Mouse (Mus musculus) myocyte (in vitro differentiated cells): Measurements from ENCODE around the gene Lgals2. TPM values are rescaled to one million over a fixed set of nuclear protein-coding genes. Genes with fewer than 3 reads are reported as not detected.

Experiments used
- H3K27me3 ChIP-seq: one replicate; pipeline ENCODE4 v1.6.1; 2011; ENCODE audit not compliant: control insufficient read depth, insufficient read depth, insufficient read length
- H3K36me3 ChIP-seq: one replicate; pipeline ENCODE4 v1.6.1; 2011; ENCODE audit not compliant: control insufficient read depth, insufficient read depth
- H3K4me2 ChIP-seq: one replicate; pipeline ENCODE4 v1.6.1; 2011; ENCODE audit warnings: low read depth, control low read depth
- H3K4me3 ChIP-seq: one replicate; pipeline ENCODE4 v1.5.1; 2011; ENCODE audit warnings: mild to moderate bottlenecking, control low read depth, moderate library complexity
- H3K79me2 ChIP-seq: one replicate; pipeline ENCODE4 v1.6.1; 2011; ENCODE audit not compliant: control insufficient read depth, insufficient read depth
- H3ac ChIP-seq: one replicate; pipeline ENCODE4 v1.6.1; 2011; ENCODE audit not compliant: control insufficient read depth, insufficient read length
- CEBPB ChIP-seq: IDR thresholded peaks from 2 replicates; pipeline ENCODE4 v1.6.1; 2011; ENCODE audit warnings: mild to moderate bottlenecking, moderate library complexity; ENCODE audit not compliant: poor library complexity, insufficient read depth, severe bottlenecking
- E2F4 ChIP-seq: IDR thresholded peaks from one replicate; pipeline ENCODE4 v1.6.1; 2011; ENCODE audit warnings: mild to moderate bottlenecking, control low read depth, moderate library complexity; ENCODE audit not compliant: insufficient read depth
- MAX ChIP-seq: IDR thresholded peaks from one replicate; pipeline ENCODE4 v1.6.1; 2011; ENCODE audit warnings: low read depth, mild to moderate bottlenecking, control low read depth
- MYOD1 ChIP-seq, 3 experiments: IDR thresholded peaks; one replicate each; pipeline ENCODE4 v1.6.1; 2011; ENCODE audit warnings: control low read depth in 2 of 3, low read depth in 2 of 3, mild to moderate bottlenecking in 2 of 3, moderate library complexity in 1 of 3; ENCODE audit not compliant: insufficient read length in 2 of 3, control insufficient read depth in 1 of 3
- MYOG ChIP-seq, 3 experiments: IDR thresholded peaks; one replicate each; pipeline ENCODE4 v1.6.1; 2011; ENCODE audit warnings: control low read depth in 2 of 3, low read depth in 2 of 3, mild to moderate bottlenecking in 2 of 3; ENCODE audit not compliant: insufficient read length in 2 of 3, control insufficient read depth in 1 of 3, insufficient read depth in 1 of 3
- POLR2A ChIP-seq: IDR thresholded peaks from one replicate; pipeline ENCODE4 v1.6.1; 2011; ENCODE audit warnings: low read depth, mild to moderate bottlenecking, control low read depth, moderate library complexity; ENCODE audit not compliant: insufficient read length
- POLR2AphosphoS2 ChIP-seq: IDR thresholded peaks from one replicate; pipeline ENCODE4 v1.6.1; 2011; ENCODE audit warnings: low read depth, control low read depth; ENCODE audit not compliant: insufficient read length
- REST ChIP-seq: IDR thresholded peaks from one replicate; pipeline ENCODE4 v1.6.1; 2011; ENCODE audit warnings: mild to moderate bottlenecking, control low read depth, moderate library complexity; ENCODE audit not compliant: insufficient read depth, insufficient read length
- SRF ChIP-seq: IDR thresholded peaks from one replicate; pipeline ENCODE4 v1.6.1; 2011; ENCODE audit warnings: low read depth; ENCODE audit not compliant: control insufficient read depth, insufficient read length
- TCF12 ChIP-seq: IDR thresholded peaks from one replicate; pipeline ENCODE4 v1.6.1; 2011; ENCODE audit warnings: mild to moderate bottlenecking, control low read depth; ENCODE audit not compliant: poor library complexity, insufficient read depth, severe bottlenecking
- TCF3 ChIP-seq: IDR thresholded peaks from one replicate; pipeline ENCODE4 v1.6.1; 2011; ENCODE audit warnings: low read depth, control low read depth; ENCODE audit not compliant: insufficient read length
- USF1 ChIP-seq: IDR thresholded peaks from one replicate; pipeline ENCODE4 v1.6.1; 2011; ENCODE audit warnings: low read depth, mild to moderate bottlenecking, control low read depth, moderate library complexity
- polyA plus RNA-seq: library from polyadenylated mRNA; unstranded; fragments of >200 nt; fragmentation: generic; extraction: Trizol; gene quantifications from one replicate; pipeline ENCODE4 v1.2.1, GENCODE M21; 2012; ENCODE audit warnings: missing spikeins

The Lgals2 gene
- polyA plus RNA-seq, 1 experiment: 2.2 TPM

DNA sequence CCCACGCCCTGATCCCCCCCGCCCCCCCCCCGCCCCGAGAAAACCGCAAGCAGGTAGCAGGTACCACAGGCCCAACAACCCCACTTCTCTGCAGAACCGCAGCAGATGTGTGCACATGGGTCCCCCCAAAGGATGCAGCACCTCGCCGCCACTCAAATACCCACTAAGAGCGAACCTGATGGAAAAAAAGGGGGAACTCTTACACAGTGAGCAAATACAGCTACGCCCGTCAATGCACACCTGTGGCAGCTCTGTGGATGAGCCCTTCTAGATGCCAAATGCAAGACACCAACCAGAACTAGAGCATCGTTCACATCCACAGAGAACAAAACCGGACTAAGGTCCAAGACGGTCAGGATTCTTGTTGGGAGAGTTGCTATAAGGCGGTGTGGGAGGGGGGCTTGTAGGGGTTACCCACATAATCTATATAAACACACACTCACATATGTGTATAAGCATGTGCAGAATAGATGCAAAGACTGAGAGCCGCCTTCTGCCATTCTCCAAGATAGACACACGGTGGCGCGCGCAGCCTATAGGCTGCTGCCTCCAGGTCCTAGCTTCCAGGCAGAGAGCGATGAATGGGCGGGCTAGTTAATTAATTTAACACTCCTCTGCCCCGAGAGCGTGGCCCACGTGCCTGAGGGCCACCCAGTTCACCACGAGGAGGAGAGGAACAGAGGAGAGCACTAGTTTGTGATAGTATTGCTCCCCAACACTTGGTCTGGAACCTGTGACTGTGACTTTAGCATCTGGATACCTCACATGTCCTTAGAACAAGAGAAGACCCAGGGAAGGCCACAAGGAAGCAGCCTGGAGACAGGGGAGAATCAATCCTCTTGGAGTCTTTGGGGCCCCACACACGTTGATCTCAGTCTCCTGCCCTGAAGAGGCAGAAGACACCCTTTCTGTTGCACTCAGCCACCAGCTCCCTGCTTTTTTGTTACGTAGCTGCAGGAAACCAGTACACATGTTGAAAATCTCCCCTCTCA is 28.8 kb downstream of the Lgals2 start:
- TF ChIP-seq USF1: peak; percentile 31
- TF ChIP-seq TCF12: no peak
- TF ChIP-seq POLR2A: no peak
- TF ChIP-seq MAX: no peak
- Histone ChIP-seq H3K36me3 (no peaks in the 10 kb centered on the region), H3K79me2 (no peaks in the 10 kb centered on the region)

DNA sequence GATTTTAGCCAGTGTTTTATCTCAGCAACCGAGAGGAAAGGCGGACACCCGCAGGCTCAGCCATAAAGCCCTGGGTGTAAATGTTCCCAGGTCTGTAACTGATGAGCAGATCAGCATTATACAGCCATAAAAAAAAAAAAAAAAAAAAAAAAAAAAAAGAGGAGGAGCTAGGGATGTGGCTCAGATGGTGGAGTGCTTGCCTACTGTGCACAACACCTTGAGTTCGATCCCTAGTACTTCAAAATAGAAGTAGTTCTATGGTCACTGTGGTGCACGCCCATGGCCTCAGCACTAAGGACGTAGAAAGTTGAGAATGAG is 39.3 kb downstream of the Lgals2 start:
- H3K79me2 ChIP-seq: no peaks in the 10 kb centered on the region
- H3K27me3 ChIP-seq: no peaks in the 10 kb centered on the region
- no peak for TF ChIP-seq CEBPB
- no peak for TF ChIP-seq TCF12
- no peak for TF ChIP-seq E2F4
- no peak for TF ChIP-seq SRF
- TF ChIP-seq POLR2AphosphoS2: no peak
- no peak for TF ChIP-seq MYOG (IDR thresholded peaks at IDR 0.05; ENCODE audit: control insufficient read depth in 1 of 3, insufficient read depth in 1 of 3, insufficient read length in 2 of 3, low read depth in 2 of 3)
- no peak for TF ChIP-seq MYOD1 (IDR thresholded peaks at IDR 0.05; ENCODE audit: control insufficient read depth in 1 of 3, insufficient read length in 2 of 3, low read depth in 2 of 3)
- TF ChIP-seq MAX: no peak
- no peak for TF ChIP-seq POLR2A
- TF ChIP-seq REST: no peak
- TF ChIP-seq TCF3: no peak
- TF ChIP-seq USF1: no peak
- no peak overlapping the region for H3K4me2 ChIP-seq
- no peaks in the 10 kb centered on the region for H3K36me3 ChIP-seq
- no peak overlapping the region for H3K4me3 ChIP-seq
- H3ac ChIP-seq: no peak overlapping the region

More for the DNA sequence above, 28.8 kb downstream of the Lgals2 start:
- peak overlapping the region; percentile 43 for H3K4me2 ChIP-seq
- no peaks in the 10 kb centered on the region for H3K27me3 ChIP-seq
- H3K4me3 ChIP-seq: no peak overlapping the region
- H3ac ChIP-seq: no peak overlapping the region

DNA sequence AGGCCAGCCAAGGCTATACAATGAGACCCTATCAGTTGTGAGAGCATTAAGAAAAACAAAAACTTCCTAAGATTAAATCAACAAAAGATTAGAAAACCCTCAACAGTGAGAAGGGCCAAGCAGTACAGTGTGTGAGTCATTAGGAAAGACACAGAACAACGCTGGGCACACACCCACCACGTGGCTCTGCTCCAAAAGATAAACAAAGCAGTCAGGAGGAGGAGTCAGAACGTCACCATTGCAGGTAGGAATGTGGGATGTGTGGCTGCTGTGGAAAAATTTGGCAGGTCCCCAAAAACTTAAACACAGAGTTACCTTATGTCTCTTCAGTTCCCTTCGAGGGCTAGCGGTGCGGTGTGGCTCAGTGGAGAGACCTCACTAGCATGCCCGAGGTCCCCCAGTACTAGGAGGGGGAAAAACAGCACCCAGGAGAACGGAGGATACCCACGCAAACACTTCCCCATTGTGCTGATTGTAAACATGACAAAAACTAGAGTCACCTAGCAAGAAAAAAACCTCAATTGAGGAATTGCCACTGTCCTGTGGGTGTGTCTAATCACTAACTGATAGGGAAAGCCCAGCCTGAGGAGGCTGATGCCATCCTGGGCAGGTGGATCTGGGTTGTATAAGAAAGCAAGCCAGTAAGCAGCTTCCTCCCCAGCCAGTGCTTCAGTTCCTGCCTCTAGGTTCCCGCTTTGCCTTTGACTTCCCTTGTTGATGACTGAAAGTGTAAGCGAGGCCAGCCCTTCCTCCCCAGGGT is 39.8 kb downstream of the Lgals2 start:
- H3K27me3 ChIP-seq: no peaks in the 10 kb centered on the region
- no peaks in the 10 kb centered on the region for H3K79me2 ChIP-seq
- H3K36me3 ChIP-seq: no peaks in the 10 kb centered on the region
- no peak overlapping the region for H3K4me2 ChIP-seq
- H3ac ChIP-seq: no peak overlapping the region
- TF ChIP-seq REST (no peak), POLR2A (no peak), CEBPB (no peak), MAX (no peak), USF1 (no peak), TCF12 (no peak), E2F4 (no peak), SRF (no peak), MYOG (IDR thresholded peaks at IDR 0.05; ENCODE audit: control insufficient read depth in 1 of 3, insufficient read depth in 1 of 3, insufficient read length in 2 of 3, low read depth in 2 of 3) (no peak), MYOD1 (IDR thresholded peaks at IDR 0.05; ENCODE audit: control insufficient read depth in 1 of 3, insufficient read length in 2 of 3, low read depth in 2 of 3) (no peak), TCF3 (no peak), POLR2AphosphoS2 (no peak)
- no peak overlapping the region for H3K4me3 ChIP-seq

DNA sequence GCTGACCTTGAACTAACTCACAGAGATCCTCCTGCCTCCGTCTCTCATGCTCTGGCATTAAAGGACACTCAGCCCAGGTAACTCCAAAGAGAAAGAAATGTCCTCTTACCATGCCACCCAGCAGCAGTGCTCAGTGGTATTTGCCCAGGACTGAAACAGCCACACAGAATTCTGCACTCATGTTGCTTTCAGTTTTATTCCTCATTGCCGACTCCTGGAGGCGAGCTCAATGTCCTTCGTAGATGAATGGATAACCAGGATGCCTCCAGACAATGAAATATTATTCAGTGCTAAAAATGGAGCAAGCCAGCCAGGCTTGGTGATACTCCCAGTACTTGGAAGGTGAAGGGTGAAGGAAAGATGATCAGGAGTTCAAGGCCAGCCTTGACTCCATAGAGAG is 41.7 kb downstream of the Lgals2 start:
- no peaks in the 10 kb centered on the region for H3K27me3 ChIP-seq
- TF ChIP-seq CEBPB: no peak
- no peak for TF ChIP-seq USF1
- no peak for TF ChIP-seq REST
- TF ChIP-seq POLR2A: no peak
- TF ChIP-seq MAX: no peak
- TF ChIP-seq MYOD1 (IDR thresholded peaks at IDR 0.05; ENCODE audit: control insufficient read depth in 1 of 3, insufficient read length in 2 of 3, low read depth in 2 of 3): no peak
- no peak for TF ChIP-seq SRF
- no peak for TF ChIP-seq TCF12
- TF ChIP-seq POLR2AphosphoS2: no peak
- no peak for TF ChIP-seq MYOG (IDR thresholded peaks at IDR 0.05; ENCODE audit: control insufficient read depth in 1 of 3, insufficient read depth in 1 of 3, insufficient read length in 2 of 3, low read depth in 2 of 3)
- TF ChIP-seq TCF3: no peak
- TF ChIP-seq E2F4: no peak
- H3K4me2 ChIP-seq: no peak overlapping the region
- H3ac ChIP-seq: no peak overlapping the region
- H3K4me3 ChIP-seq: no peak overlapping the region
- H3K36me3 ChIP-seq: no peaks in the 10 kb centered on the region
- no peaks in the 10 kb centered on the region for H3K79me2 ChIP-seq
